Mouse (Mus musculus) brain, embryonic 14.5 days (tissue): ENCODE measurements at regions not wholly inside any gene's neighbourhood (a gene's known extent, or its start where the extent isn't known, plus 50 kb on each side); places are given as distances from the start of the nearest gene placed in this dataset.
"Not testable (repeated sequence)": the region's sequence is repeated elsewhere in the genome, so short reads cannot be mapped to it uniquely, and the experiment has no call there.

Source experiments
- CTCF ChIP-seq: fragments of 200-500 bp; IDR thresholded peaks from 2 replicates; pipeline ENCODE4 v1.5.1; 2012; ENCODE audit warnings: inconsistent platforms, mild to moderate bottlenecking, moderate library complexity, borderline replicate concordance; ENCODE audit not compliant: insufficient read depth, insufficient read length; ENCODE audit errors: extremely low read depth
- POLR2A ChIP-seq: fragments of 200-500 bp; IDR thresholded peaks from 2 replicates; pipeline ENCODE4 v1.6.1; 2012; ENCODE audit warnings: mild to moderate bottlenecking, inconsistent platforms, borderline replicate concordance; ENCODE audit not compliant: poor library complexity, insufficient read depth, insufficient read length, severe bottlenecking; ENCODE audit errors: extremely low read depth

DNA sequence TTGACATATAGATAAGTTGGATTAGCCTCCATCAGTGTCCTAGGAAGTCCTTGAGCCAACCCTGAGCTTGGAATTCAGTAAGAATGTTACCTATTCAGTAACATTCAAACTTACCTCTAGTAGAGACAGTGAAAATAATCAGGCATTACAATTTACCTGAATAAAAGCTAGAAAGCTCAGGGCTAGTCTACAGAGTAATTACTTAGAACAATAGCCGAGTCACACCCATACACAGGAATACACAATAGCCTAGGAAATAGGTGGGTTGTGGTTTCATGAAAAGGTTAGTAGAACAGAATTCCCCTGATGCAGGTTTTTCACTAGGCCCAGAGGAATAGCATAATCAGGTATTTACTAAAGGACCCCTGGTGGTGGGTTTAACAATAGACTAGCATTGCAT lies 273.6 kb upstream of the Glra2 start:
- not testable (repeated sequence) for TF ChIP-seq POLR2A, CTCF
